Mouse (Mus musculus) lung, adult 18-20 months (tissue): ENCODE measurements around the gene Ttc27.

Experiments
- DNase-seq, 2 experiments: peaks; one replicate each; pipeline ENCODE4 v3.0.0; 2022; ENCODE audit warnings: mixed read lengths in 2 of 2

The Ttc27 gene

GRCm38 (mm10) chr17:74842603-74843002 lies 125.1 kb downstream of the Ttc27 start:
- DNase-seq, result no peak

DNA sequence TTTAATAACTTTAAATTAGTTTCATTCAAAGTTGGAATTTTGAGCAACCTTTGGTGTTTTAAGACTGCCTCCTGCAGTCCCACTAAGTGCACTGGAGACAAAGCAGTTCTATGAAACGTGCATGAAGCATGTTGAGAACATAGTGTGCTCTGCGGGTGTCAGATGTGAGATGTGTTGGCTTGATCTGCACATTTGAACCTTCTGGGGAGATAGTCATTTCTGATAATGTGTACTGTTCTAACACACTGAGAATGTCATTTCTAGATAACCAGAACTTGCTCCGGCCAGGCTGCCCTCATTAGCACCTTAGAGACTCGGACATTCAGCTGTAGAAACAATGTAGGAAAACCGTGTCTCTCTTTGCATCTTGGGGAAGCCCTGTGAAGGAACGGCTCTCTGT lies 126.0 kb downstream of the Ttc27 start:
- DNase-seq, result no peak

DNA sequence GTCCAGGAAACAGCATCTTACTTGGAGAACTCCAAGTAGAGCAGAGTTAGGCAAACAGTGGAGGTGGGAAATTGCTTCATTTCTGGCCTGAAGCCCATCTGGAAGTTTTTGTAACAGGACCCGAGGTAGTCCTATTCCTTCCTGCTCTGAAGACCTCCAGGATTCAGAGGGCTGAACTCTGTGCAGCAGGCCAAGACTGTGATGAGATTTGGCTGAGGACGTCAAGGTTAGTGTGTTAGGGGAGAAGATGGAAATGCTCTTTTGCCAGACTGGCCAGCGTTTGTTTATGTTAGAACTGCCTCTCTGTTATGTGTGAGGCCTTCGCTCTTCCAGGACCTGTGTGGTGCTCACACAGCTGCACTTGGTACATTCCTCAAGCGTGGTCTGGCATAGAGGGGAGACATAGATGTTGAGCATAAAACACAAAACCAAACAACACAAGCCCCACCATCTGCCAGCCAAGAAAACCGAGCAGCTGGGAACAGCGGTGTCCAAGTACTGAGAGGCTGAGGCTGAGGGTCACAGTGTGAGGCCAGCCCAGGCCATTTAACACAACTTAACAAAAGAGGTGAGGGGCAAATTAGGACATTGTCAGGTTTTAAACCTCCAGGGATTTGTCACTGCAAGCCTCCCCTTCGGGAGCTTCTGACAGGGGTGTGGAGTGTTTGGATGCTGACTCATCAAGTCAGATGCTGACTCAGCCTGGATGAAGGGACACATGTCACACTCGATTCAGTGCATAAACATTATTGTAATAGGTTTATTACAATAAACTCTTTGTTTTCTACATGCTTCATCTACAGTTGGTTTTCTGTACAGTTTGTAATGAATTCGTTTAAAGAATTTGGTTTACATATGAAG lies 128.7 kb downstream of the Ttc27 start:
- peak; percentile 45 to 65 for DNase-seq

GRCm38 (mm10) chr17:74850216-74850615 lies 132.7 kb downstream of the Ttc27 start:
- DNase-seq, result no peak

GRCm38 (mm10) chr17:74859298-74859697 lies 141.8 kb downstream of the Ttc27 start:
- DNase-seq, result no peak

DNA sequence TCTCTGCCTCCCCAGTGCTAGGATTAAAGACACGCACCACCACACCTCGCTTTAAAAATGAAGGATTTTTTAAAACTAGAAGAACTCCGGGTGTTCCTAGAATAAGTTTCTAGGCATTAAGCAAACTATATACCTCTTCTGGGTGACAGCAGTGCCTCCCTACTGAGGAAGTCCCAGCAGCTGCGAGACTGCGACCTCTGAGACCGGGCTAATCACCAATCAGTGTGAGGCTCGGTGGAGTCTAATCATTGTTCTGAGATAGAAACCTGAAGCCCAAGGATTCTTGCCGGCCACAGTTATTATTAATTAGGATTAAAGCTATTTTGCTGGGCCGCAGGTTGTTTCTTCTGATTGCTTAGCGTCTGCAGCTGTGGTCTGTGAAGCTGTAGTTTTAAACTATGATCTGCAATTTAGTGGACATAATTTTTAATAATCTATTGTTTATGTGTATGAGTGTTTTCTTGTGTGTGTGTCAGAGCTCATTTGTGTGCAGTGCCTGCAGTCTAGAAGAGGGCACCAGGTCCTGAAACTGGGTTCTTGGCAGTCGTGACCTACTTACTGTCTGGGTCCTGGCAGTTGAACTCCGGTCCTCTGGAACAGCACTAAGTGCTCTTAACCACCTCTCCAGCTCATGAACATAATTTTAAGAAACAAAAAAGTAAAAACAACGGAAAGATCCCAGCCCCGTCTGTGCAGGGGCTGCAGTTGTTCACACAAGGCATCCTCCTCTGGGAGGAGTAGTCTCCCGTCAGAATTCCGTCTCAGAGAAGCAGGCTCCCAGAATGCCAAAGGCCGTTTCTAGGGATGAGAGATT lies 142.9 kb downstream of the Ttc27 start:
- DNase-seq, result no peak

DNA sequence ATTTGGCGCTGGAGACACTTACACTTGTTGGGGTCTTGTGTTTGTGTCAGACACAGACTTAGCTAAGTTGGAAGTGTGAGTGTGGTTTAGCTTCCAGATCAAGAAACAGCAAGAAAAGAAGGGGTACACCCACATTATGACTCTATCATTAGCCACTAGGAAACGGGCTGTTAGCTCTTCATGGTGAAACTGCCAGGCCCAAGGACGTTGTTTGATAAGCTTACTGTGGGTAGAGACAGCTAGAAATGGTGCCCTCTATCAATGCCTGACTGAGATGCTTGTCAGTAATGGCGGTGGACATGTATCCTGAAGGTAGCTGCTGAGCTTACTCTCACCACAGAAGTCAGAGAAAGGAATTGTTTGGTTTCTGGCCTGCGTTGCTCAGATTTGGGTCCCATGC lies 146.3 kb downstream of the Ttc27 start:
- no peak for DNase-seq

GRCm38 (mm10) chr17:74864790-74865548 lies 147.4 kb downstream of the Ttc27 start:
- peak in 1 of 2 experiments; percentile 11 for DNase-seq

- DNase-seq, result no peak
Measured at GRCm38 (mm10) chr17:74865694-74866564, 148.4 kb downstream of the Ttc27 start.

- DNase-seq, result peak; percentile 72 to 79
Measured at GRCm38 (mm10) chr17:74866565-74867507, 149.3 kb downstream of the Ttc27 start.

- no peak for DNase-seq
Measured at GRCm38 (mm10) chr17:74868185-74868907, 150.8 kb downstream of the Ttc27 start.

DNA sequence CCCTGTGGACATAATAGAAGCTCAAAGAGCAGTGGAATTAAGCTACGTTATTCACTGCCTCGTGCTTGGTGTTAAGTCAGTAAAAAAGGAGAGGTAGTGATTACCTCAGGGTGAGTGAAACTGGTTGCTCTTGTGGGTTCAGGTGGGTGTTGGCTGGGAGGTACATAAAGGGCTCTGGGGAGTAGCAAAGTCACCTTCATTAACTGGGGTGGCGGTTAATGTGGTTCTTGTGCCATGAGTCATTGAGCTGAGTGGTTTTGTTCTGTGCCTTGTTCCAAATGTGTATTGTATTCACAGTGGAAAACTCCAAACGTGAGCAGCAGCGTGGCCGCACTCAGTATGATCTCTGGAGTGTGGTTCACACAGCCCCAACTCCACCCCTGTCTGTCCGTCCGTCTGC lies 152.0 kb downstream of the Ttc27 start:
- peak; percentile 12 to 26 for DNase-seq

- DNase-seq, result no peak
Measured at GRCm38 (mm10) chr17:74870177-74871160, 152.9 kb downstream of the Ttc27 start.

- no peak for DNase-seq
Measured at GRCm38 (mm10) chr17:74872567-74872966, 155.0 kb downstream of the Ttc27 start.

DNA sequence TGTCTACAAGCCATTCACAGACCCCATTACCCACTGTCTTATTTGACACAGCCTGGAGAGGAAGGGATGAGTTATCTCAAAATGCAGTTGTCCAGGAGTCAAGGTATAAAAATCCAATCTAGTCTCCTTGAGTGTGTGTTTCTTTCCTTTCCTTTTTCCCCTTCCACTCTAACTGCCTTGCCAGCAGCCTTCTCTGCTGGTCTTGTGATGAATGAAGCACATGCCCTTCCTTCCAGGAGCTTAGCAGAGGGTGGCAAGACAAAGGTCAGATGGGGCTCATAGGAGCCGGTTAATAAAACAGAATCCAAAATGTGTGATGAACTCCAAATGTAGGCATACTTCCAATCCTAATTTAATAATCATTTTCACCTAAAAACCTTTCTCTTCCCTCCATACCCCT lies 156.2 kb downstream of the Ttc27 start:
- no peak for DNase-seq

DNA sequence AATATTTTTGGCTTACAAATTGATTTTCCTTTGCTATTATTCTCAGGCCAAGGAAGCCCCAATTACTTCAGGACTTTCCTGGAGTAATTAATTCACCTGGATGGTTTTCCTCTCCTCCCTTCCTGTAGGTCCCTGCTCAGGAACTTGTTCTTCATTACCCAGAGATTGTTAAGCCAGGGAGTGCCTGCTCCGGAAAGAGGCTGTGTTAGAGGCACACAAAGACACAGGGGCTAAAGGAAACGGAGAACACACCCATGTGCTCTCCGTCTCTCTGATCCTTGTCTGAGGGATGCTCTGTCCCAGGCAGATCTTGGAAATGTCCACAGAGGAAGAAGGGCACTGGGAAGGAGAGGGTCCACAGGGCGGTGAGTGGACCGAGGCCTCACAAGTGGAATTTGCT lies 158.2 kb downstream of the Ttc27 start:
- DNase-seq, result peak in 1 of 2 experiments; percentile 12

DNA sequence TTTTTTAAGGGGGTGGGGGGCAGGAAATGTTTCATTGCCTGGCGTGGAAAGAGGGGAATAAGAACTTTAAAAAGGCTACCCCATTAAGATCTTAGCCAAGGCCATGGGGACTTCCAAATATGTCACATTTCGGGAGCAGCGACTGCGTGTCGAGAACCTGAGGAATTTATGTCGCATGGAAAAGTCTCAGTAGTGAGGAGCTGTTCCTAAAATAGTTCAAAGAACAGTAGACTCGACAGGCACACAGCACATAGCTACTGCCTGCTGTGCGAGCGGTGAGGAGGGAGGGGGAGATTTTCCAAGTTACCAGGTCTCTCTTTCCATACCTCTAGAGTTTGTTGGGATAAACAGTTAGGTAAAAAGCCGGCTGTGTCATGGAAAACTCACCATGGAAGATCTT lies 159.4 kb downstream of the Ttc27 start:
- no peak for DNase-seq

GRCm38 (mm10) chr17:74879768-74880167 lies 162.2 kb downstream of the Ttc27 start:
- DNase-seq, result no peak

DNA sequence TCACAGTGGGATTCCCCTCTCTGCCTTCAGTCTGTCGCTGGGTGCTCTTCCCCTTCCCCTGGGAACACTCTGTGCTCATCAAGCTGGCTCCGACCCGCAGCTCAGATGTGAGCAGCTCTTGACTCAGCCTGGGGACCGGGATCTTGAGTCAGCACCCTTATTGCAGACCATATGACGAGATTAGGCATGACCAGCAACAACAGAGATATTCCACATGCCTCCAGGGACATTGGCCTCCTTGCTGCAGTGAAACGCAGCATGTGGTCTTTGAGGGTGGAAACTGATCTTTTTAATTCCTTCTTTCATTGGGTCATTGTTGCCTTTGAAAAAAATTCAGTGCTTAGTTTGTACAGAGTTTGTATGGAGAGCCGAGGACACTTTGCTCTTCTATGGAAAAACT lies 169.5 kb downstream of the Ttc27 start:
- no peak for DNase-seq
